Mouse (Mus musculus) CH12.LX (cell line): ENCODE results near the gene Bmpr1a. TPM values are rescaled to one million over a fixed set of nuclear protein-coding genes. Genes with fewer than 3 reads are reported as not detected.

Source experiments
- DNase-seq: peaks from one replicate; pipeline ENCODE4 v3.0.0-alpha.2; 2013; ENCODE audit errors: extremely low read depth
- H3K27ac ChIP-seq: 2 replicates; pipeline ENCODE4 v1.5.1; 2012; ENCODE audit warnings: low read depth, mild to moderate bottlenecking, control low read depth, moderate library complexity; ENCODE audit not compliant: insufficient read depth
- H3K27me3 ChIP-seq: replicated peaks from 2 replicates; pipeline ENCODE3; 2012; ENCODE audit warnings: inconsistent platforms
- H3K36me3 ChIP-seq, 2 experiments: replicated peaks in 1 of 2; 2 replicates each; pipeline versions ENCODE3 to v1.6.1; 2012; ENCODE audit warnings: inconsistent platforms in 1 of 2, low read length in 1 of 2, mild to moderate bottlenecking in 1 of 2, mixed read lengths in 1 of 2, moderate library complexity in 1 of 2; ENCODE audit not compliant: control insufficient read depth in 1 of 2, insufficient read depth in 1 of 2
- H3K4me1 ChIP-seq, 2 experiments: 2 replicates each; pipeline ENCODE4 v1.6.1; 2012; ENCODE audit warnings: inconsistent platforms in 1 of 2, moderate library complexity in 1 of 2; ENCODE audit not compliant: insufficient read depth in 2 of 2, control insufficient read depth in 1 of 2
- H3K4me2 ChIP-seq: 2 replicates; pipeline ENCODE4 v1.6.1; 2012; ENCODE audit warnings: low read depth, mild to moderate bottlenecking, control low read depth; ENCODE audit not compliant: poor library complexity, insufficient read depth, severe bottlenecking
- H3K4me3 ChIP-seq, 3 experiments: fragments of 150-350 bp in 1 of 3; sonication (generic) in 1 of 3; replicated peaks in 1 of 3; 2 replicates each; pipeline versions ENCODE3 to v1.5.1; 2011 to 2012; ENCODE audit warnings: low read depth in 2 of 3, low read length in 2 of 3, mild to moderate bottlenecking in 2 of 3, moderate library complexity in 2 of 3, control low read depth in 1 of 3, improper control_type of control experiment in 1 of 3, inconsistent platforms in 1 of 3, mixed read lengths in 1 of 3; ENCODE audit not compliant: poor library complexity in 1 of 3
- H3K79me2 ChIP-seq: replicated peaks from 2 replicates; pipeline ENCODE4 v1.6.1; 2012; ENCODE audit warnings: mild to moderate bottlenecking, moderate library complexity; ENCODE audit not compliant: control insufficient read depth, poor library complexity, insufficient read depth, severe bottlenecking; ENCODE audit errors: extremely low read depth
- H3K9ac ChIP-seq: 2 replicates; pipeline ENCODE4 v1.6.1; 2012; ENCODE audit warnings: low read depth, mild to moderate bottlenecking, control low read depth, moderate library complexity; ENCODE audit not compliant: insufficient read depth
- H3K9me3 ChIP-seq: replicated peaks from 2 replicates; pipeline ENCODE3; 2012; ENCODE audit warnings: low read length, inconsistent platforms, mixed read lengths
- CTCF ChIP-seq, 2 experiments: IDR thresholded peaks in 1 of 2; conservative IDR thresholded peaks in 1 of 2; 2 replicates each; pipeline ENCODE4 v1.5.1; 2011 to 2012; ENCODE audit warnings: low read depth in 2 of 2, low read length in 2 of 2, improper control_type of control experiment in 1 of 2, inconsistent platforms in 1 of 2, mild to moderate bottlenecking in 1 of 2, moderate library complexity in 1 of 2
- ELF1 ChIP-seq: IDR thresholded peaks from 2 replicates; pipeline ENCODE4 v1.6.1; 2014; ENCODE audit warnings: low read depth, mild to moderate bottlenecking, inconsistent platforms, low read length, improper control_type of control experiment
- EP300 ChIP-seq: IDR thresholded peaks from 2 replicates; pipeline ENCODE4 v1.6.1; 2011; ENCODE audit warnings: low read length, improper control_type of control experiment
- ETS1 ChIP-seq: conservative IDR thresholded peaks from 2 replicates; pipeline ENCODE4 v1.6.1; 2012; ENCODE audit warnings: low read depth, mild to moderate bottlenecking, inconsistent platforms, low read length, improper control_type of control experiment, moderate library complexity
- GABPA ChIP-seq: IDR thresholded peaks from 2 replicates; pipeline ENCODE4 v1.6.1; 2012; ENCODE audit warnings: low read depth, low read length, improper control_type of control experiment, inconsistent platforms; ENCODE audit not compliant: insufficient replicate concordance
- JUN ChIP-seq: IDR thresholded peaks from 2 replicates; pipeline ENCODE4 v1.6.1; 2011; ENCODE audit warnings: low read depth, mild to moderate bottlenecking, low read length, improper control_type of control experiment, moderate library complexity; ENCODE audit not compliant: insufficient read depth
- MAFK ChIP-seq: IDR thresholded peaks from 2 replicates; pipeline ENCODE4 v1.6.1; 2011; ENCODE audit warnings: low read length, improper control_type of control experiment; ENCODE audit not compliant: insufficient replicate concordance
- MEF2A ChIP-seq: IDR thresholded peaks from 2 replicates; pipeline ENCODE4 v1.6.1; 2014; ENCODE audit warnings: low read depth, mild to moderate bottlenecking, inconsistent platforms, low read length, improper control_type of control experiment, borderline replicate concordance
- MXI1 ChIP-seq: IDR thresholded peaks from 2 replicates; pipeline ENCODE4 v1.6.1; 2011; ENCODE audit warnings: mild to moderate bottlenecking, low read depth, low read length, improper control_type of control experiment
- NRF1 ChIP-seq: IDR thresholded peaks from 2 replicates; pipeline ENCODE4 v1.6.1; 2014; ENCODE audit warnings: low read depth, mild to moderate bottlenecking, inconsistent platforms, low read length, improper control_type of control experiment, moderate library complexity
- POLR2A ChIP-seq: IDR thresholded peaks from 2 replicates; pipeline ENCODE4 v1.6.1; 2011; ENCODE audit warnings: low read depth, mild to moderate bottlenecking, improper control_type of control experiment, low read length
- RAD21 ChIP-seq: IDR thresholded peaks from 2 replicates; pipeline ENCODE4 v1.6.1; 2011; ENCODE audit warnings: low read depth, mild to moderate bottlenecking, low read length, improper control_type of control experiment, moderate library complexity
- SMC3 ChIP-seq: IDR thresholded peaks from 2 replicates; pipeline ENCODE4 v1.6.1; 2011; ENCODE audit warnings: low read depth, low read length, improper control_type of control experiment
- dilution Hi-C: fragments of 300-500 bp; cut with MboI; formaldehyde crosslinking; loops from 2 replicates; pipeline ENCODE4 v1.14.3; 2020; ENCODE audit warnings: low sequenced_read_pairs; ENCODE audit not compliant: extremely low pct_unique_long_range_greater_than_20kb, extremely low pct_ligation_motif_present
- in situ Hi-C: fragments of 300-500 bp; cut with MboI; formaldehyde crosslinking; loops from 3 replicates; pipeline ENCODE4 v1.14.3; 2019; ENCODE audit warnings: low sequenced_read_pairs, low pct_ligation_motif_present, low pct_unique_long_range_greater_than_20kb, mixed read lengths
- polyA plus RNA-seq: library from polyadenylated mRNA; unstranded; fragments of >175 nt; gene quantifications from 2 replicates; pipeline ENCODE4 v1.2.1, GENCODE M21; 2012; ENCODE audit warnings: low read depth; ENCODE audit not compliant: insufficient read length
- total RNA-seq, 2 experiments: library from RNA; depleted of rRNA; stranded (reverse); fragments of 300-350 nt in 1 of 2; fragments of >200 nt in 1 of 2; gene quantifications; 2 replicates each; pipeline ENCODE4 v1.2.3; 2012 to 2014

Gene Bmpr1a
- total and polyA plus RNA-seq, 3 experiments: 26.2 to 46.7 (median 30.1) TPM

- H3K27ac ChIP-seq: no peak overlapping the region
- H3K36me3 ChIP-seq: peaks cover 20 to 38% of the 10 kb centered on the region in 2 experiments
- in situ Hi-C loops: no loop called here
- no peak overlapping the region for H3K9ac ChIP-seq
- no peaks in the 10 kb centered on the region for H3K9me3 ChIP-seq
- peak; percentile 41 for DNase-seq
- peaks cover 12% of the 10 kb centered on the region for H3K79me2 ChIP-seq
- H3K4me1 ChIP-seq: peaks cover 2 to 35% of the 10 kb centered on the region in 2 experiments; a peak in 2 of 4 replicates
- dilution Hi-C loops: no loop called here
- H3K27me3 ChIP-seq: no peaks in the 10 kb centered on the region
- 0 out of 2 replicates have a peak, but pooled peaks have one; percentile 25 for TF ChIP-seq MAFK
- no peak for TF ChIP-seq POLR2A
- peak; percentile 17 to 85; a peak in 3 of 4 replicates for TF ChIP-seq CTCF (conservative IDR thresholded peaks at IDR 0.05 in 1 of 2, IDR thresholded peaks at IDR 0.05 in 1 of 2; ENCODE audit: low read depth in 2 of 2, low read length in 2 of 2)
- TF ChIP-seq ETS1: no peak
- peak; percentile 85 for TF ChIP-seq SMC3
- no peak for TF ChIP-seq ELF1
- TF ChIP-seq RAD21: peak; percentile 82
- no peak overlapping the region for H3K4me3 ChIP-seq
- no peak overlapping the region for H3K4me2 ChIP-seq
Measured at GRCm38 (mm10) chr14:34458880-34459279, 44.3 kb downstream of the Bmpr1a start.

- Histone ChIP-seq H3K36me3 (peaks cover 13 to 45% of the 10 kb centered on the region in 2 experiments), H3K27ac (no peak overlapping the region), H3K79me2 (peaks cover 3% of the 10 kb centered on the region), H3K9ac (no peak overlapping the region), H3K4me1 (peaks cover 2 to 43% of the 10 kb centered on the region in 2 experiments; a peak in 2 of 4 replicates), H3K9me3 (no peaks in the 10 kb centered on the region), H3K4me3 (no peak overlapping the region), H3K27me3 (no peaks in the 10 kb centered on the region), H3K4me2 (no peak overlapping the region)
- DNase-seq: no peak
- dilution Hi-C loops: no loop called here
- in situ Hi-C loops: no loop called here
- TF ChIP-seq MEF2A: no peak
- TF ChIP-seq MXI1: no peak
- no peak for TF ChIP-seq RAD21
- no peak for TF ChIP-seq GABPA
Measured at GRCm38 (mm10) chr14:34454282-34454681, 48.9 kb downstream of the Bmpr1a start.

- in situ Hi-C loops (no loop called here), dilution Hi-C loops (no loop called here)
- Histone ChIP-seq H3K4me3 (no peak overlapping the region), H3K9ac (no peak overlapping the region), H3K79me2 (peaks cover 3% of the 10 kb centered on the region), H3K36me3 (peaks cover 12 to 40% of the 10 kb centered on the region in 2 experiments), H3K27ac (no peak overlapping the region), H3K4me1 (peaks cover 2 to 43% of the 10 kb centered on the region in 2 experiments; a peak in 2 of 4 replicates), H3K4me2 (no peak overlapping the region), H3K27me3 (no peaks in the 10 kb centered on the region), H3K9me3 (no peaks in the 10 kb centered on the region)
- peak; percentile 78 for TF ChIP-seq ETS1
- peak; percentile 20; the same call in 1 of the 2 replicates for TF ChIP-seq JUN
- TF ChIP-seq NRF1: no peak
- peak; percentile 64 for TF ChIP-seq EP300
- no peak for DNase-seq
Measured at GRCm38 (mm10) chr14:34453648-34454047, 49.5 kb downstream of the Bmpr1a start.
